Mouse (Mus musculus) monocyte, adult 5-6 weeks (primary cell): ENCODE results near the gene Abi1. TPM values are rescaled to one million over a fixed set of nuclear protein-coding genes. Genes with fewer than 3 reads are reported as not detected.
"Not testable (repeated sequence)": the region's sequence is repeated elsewhere in the genome, so short reads cannot be mapped to it uniquely, and the experiment has no call there.

ENCODE experiments used
- ATAC-seq: fragments of 153-309, 156-312 bp; replicated peaks from 2 replicates; pipeline ENCODE4 v1.8.0; 2017; ENCODE audit warnings: mild to moderate bottlenecking; ENCODE audit not compliant: low TSS enrichment, insufficient number of reproducible peaks, severe bottlenecking, poor library complexity, low FRiP score
- total RNA-seq: library from RNA; stranded (forward); fragments of 200-1000, 200-491, 200-594 nt; gene quantifications from 3 replicates; pipeline ENCODE4 v1.2.3, GENCODE M21; 2017

Abi1 gene
- total RNA-seq, 1 experiment from 2014 or later = 321 TPM

DNA sequence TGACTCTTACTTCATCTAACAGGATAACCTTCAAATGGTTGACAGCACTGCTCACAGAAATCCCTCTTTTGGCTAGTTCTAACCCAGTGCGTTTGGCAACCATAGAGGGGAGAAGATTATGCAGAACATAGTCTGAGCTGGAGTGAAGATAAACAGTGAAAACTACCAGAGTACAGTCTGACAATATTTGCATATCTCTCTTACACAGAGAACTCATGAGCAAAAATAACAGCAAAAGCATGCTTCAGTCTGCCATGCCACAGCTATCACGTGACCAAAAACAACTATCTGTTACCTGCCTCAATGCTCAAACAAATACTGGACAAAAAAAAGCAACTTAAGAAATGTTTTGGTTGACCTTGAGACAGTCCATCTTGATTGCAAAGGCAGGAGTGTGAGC, 41.2 kb downstream of the Abi1 start:
- ATAC-seq = no peak

DNA sequence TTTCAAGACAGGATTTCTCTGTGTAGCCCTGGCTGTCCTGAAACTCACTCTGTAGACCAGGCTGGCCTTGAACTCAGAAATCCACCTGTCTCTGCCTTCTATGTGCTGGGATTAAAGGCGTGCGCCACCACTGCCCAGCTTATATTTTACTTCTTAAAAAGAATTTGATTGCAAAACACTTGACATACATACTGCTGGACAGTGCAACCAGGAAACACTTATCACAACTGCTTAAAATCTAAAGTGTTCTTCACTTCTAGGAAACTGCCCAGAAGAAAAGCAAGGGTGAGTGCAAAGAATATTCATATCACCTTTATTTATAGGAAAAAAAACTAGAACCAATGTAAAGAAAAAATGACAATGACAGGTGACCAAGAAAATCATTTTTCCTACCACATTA, 42.0 kb downstream of the Abi1 start:
- no peak for ATAC-seq

DNA sequence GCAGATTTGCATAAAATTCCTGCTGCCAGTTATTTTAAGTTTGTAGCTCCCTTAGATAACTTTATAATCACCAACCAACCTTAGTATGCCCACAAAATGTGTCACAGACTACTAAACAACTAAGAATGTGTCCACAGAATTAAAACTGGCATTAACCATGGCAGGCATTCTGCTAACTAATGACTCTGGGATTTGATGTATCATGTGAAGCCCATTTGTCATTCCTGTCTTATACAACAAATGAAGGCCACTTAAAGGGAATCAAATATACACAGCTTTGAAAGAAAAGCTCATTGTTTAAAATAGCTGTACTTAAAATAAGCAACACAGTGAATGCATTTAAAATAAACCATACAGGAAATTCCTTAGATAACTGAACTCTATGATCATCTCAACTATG, 44.0 kb downstream of the Abi1 start:
- ATAC-seq = no peak

DNA sequence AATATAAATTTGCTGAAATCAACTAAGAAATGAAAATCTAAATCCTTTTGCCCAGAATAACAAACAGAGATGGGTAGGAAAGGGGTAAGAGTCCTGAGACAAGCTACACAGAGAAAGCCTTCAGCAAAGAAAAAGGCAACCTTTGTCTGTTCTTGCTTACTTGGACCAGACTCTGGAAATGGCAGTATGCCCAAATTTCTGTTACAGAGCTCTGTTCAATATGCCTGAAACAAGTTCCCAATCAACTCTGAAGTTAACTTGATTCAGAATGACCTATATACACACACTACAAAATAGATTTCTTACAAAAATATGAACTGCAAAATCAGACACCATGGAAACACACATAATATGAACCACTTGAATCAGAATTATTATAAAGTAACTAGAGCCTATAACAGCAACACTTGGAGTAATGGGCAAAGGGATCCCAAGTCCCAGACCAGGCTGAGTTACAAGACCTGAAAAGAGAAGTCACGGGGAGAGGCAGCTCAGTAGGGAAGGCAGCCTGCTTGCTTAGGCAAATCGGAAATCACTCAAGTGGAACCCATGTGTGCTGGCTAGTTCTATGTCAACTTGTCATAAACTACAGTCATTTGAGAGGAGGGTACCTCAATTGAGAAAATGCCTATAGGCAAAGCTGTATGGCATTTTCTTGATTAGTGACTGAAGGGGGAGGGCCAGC, 53.9 kb downstream of the Abi1 start:
- ATAC-seq = no peak

DNA sequence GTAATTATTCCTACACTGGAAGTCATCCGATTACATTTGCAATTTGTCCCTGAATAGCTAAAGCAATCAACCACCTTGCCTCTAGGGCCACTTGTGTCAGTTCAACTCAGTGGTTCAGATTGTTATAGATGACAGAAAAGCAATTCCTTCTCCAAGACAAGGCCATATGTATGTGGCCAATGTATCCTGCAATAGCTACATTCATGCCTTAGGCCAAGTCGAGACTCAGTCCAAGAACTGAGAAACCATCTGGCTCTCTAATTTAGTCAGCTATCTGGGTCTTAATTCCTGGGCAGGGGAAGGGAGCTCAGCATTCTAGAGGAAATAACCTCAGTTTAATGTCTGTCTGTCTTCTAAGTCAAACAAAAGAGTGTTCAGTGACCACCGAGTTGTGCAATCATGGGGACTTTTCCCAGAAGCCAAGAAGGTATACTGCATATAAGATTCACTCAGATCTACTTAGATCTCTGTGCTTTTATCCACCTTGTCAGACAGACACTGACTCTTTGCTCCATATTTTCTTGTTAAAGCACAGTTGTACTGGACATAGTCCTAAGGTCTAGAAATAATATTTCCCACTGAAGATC, 62.6 kb downstream of the Abi1 start:
- no peak for ATAC-seq

DNA sequence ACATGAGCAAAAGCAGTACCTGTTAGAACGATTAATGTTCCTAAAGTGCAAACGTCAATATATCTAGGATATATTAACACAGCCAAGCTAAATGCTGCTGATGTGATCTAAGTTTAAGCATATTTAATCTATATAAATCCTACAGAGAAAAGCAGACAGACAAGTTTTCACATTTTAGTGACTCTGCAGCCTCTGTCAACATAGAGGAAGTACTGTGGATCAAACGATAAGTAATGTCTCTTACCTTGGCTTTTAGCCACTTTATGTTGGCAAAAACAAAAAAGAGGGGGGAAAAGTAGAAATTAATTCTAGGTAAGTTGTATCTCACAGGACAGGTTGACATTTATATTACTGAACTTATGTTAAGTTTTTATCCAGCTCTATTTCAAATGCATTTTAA, 77.1 kb downstream of the Abi1 start:
- no peak for ATAC-seq

DNA sequence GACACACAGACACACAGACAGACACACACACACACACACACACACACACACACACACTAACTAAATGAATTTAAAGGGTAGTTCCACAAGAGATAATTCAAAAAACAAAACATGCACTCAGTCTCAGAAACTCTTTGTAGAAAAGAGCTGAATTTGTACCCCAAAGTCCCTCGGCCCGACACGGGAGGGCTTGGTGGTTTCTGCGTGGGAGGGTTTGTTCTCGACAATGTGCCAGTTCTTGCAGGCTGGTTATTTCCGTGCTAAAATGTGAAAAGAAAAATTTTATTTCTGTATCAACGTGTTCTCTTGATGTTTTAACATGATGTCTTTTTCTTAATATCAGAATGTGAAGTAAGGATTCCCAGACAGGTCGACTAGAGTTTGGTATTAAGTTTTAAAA, 77.8 kb downstream of the Abi1 start:
- no peak for ATAC-seq

DNA sequence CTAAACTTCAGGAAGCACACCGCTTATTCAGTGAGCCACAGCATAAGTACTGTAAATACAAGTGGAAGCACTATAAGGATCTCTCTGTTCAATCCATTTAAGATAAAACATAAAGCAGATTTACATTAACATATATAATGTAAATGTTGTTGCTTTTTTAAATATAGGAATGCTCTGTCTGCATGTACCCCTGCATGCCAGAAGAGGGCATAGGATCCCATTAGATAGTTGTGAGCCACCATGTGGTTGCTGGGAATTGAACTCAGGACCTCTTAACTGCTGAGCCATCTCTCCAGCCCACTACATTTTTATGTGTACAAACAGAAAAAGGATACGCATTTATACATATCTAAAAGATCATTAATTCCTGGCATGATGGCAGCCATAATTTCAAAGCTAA, 78.4 kb downstream of the Abi1 start:
- no peak for ATAC-seq

DNA sequence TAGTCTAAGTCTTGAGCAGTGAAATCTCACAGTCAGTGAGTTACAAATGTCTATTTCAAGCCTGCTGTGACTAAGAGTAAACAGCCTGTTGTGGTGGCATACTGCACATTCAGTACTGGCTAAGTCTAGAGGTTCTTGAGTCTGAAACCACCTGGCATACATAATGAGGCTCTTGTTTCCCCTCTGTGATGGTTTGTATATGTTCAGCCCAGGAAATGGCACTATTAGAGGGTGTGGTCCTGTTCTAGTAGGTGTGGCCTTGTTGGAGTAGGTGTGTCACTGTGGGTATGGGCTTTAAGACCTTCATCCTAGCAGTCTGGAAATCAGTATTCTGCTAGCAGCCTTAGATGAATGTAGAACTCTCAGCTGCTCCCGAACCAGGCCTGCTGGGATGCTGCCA, 82.6 kb downstream of the Abi1 start:
- ATAC-seq = no peak

DNA sequence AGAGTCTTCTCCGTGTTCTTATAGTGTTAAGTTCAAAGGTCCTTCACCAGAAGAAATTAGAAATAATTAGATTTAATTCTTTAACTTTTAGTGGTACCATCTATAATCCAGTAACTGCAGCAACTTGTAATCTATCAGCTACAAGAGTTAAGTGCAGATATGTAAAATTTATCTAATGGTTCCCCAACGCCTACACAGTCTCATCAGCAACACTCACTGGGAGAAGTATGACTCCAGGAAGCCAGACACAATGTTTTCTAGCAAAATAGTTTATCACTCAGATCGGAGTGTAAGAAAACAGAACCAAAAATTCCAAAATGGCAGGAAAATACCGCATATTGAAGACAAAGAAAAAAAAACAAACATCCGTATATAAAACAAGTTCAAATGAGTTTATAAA, 84.1 kb downstream of the Abi1 start:
- no peak for ATAC-seq

DNA sequence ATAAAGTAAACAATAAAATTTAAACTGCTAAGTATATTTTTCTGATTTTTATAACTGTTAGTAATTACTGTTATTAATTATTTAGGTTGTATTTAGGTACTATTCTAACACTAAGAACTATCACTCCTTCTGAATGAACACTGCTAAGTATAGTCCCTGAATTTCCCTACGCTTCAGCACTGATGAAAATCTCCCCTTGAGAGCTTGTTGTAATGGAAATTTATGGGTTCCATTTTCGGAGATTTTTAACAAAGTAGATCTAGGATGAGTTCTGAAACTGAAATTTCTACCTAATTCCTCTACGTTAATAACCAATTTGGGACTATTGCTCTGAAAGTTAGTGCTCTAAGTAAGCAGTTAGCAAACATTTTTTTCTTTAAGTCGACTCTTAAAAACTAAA, 85.8 kb downstream of the Abi1 start:
- ATAC-seq = no peak

DNA sequence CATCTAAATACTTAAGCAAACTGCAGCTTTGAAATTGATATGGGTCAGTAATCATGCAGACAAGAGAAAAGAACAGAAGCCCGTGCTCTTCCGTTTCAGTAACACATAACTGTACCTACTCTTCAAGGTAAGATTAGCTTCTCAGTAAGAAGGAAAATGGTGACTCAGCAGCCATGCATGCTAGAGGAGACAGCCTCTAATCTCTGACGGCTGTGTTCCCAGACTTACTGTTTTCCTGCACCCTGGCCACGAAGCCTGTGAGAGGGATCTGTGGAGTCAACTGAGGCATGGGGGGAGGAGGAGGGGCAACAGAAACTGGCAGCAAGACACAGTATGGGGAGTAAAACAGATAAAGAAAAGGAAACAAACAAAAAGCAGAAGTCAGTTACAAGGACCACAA, 90.1 kb downstream of the Abi1 start:
- ATAC-seq = no peak

DNA sequence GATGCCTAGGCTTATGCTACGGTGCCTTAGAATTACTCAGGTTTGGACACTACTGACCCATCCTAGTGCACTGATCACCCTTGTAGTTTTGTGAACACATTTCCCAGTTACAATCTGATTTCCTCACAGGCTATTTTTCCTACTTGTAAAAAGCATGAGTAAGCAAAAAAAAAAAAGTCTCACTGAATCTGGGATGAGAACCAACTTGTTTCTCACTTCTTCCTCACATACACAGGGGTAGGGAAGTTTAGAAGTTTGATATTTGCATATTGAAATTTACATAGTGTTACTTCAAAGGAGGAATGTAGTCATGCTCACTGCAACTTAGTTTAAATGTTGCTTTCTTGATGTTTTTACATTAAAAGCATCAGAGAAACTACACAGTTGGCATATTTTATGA, 106.5 kb downstream of the Abi1 start:
- no peak for ATAC-seq

DNA sequence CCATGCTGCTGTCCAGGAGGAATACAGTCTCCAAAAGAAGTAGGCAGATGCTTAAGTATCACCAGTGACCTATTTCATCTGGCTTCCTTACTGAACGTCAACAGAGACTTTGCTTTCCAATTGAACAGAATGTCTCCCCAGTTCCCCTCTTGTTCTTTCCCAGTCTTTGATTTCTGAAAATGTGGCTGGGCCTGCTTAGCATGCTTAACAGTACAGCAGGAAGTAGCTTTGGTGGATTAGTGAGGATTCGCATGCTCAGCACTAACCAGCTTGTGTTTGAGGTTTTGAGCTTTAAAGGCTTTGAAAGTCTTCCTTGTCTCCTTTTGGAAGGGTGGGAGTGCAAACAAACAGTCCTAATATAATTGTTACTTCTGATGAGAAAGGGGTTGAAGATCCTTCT, 111.8 kb downstream of the Abi1 start:
- no peak for ATAC-seq

DNA sequence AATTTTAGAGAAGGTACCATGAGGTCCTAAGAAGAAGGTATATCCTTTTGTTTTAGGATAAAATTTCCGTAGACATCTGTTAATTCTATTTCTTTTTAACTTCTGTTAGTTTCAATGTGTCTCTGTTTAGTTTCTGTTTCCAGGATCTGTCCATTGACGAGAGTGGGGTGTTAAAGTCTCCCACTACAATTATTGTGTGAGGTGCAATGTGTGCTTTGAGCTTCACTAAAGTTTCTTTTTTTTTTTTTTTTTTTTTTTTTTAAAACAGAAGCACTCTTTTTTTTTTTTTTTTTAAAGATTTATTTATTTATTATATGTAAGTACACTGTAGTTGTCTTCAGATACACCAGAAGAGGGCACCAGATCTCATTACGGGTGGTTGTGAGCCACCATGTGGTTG, 114.1 kb downstream of the Abi1 start:
- not testable (repeated sequence) for ATAC-seq

DNA sequence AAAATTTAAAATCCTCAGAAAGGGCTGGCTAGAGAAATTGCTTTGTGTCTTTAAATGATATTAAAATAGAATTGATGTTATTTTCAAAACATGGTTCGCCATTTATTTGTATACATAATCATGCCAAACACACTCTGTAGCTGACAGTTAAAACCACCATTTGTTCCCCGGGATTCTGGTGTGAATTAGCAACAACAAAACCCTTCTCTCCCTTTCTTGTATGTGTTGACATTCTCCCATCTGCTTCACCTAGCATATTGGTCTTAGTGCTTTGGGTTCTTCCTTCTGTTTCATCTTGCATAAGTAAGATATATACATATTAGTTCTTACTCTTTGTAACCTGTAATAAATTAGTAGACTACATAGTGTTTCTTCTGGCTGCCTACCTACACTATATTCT, 121.4 kb downstream of the Abi1 start:
- ATAC-seq = no peak

DNA sequence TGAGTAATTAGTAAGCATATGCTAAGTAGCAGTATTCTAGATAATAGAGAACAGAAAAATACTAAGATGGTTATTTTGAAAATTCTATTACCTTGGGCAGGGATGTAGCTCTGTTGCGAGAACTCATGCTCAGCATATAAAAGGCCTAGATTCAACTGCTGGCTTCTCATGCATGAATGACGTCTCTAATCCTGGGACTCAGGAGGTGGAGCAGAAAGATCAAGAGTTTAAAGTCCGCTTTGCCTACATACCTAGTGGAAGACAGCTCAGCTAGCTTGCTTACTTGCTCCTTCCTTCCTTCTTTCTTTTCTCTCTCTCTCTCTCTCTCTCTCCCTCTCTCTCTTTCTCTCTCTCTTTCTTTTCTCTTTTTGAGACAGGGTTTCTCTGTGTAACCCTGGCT, 125.6 kb downstream of the Abi1 start:
- ATAC-seq = no peak

DNA sequence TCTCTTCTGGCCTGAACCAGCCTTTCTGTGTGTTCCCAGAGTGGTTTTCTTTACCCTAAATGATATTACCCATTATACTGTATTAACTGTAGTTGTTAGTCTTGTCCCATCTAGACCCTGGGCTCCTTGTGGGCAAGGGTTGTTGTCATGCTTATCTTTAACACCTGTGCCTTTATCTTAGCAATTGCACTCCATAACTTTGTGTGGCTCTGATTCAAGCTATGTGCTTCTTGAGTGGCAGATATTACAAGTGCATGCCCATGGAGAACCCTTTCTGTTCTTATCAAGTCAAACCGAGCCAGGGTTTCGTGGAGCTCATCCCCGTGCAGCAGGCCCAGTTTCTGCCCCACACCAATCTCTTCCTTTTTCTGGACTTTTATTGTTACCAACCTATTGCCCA, 136.1 kb downstream of the Abi1 start:
- ATAC-seq = no peak

DNA sequence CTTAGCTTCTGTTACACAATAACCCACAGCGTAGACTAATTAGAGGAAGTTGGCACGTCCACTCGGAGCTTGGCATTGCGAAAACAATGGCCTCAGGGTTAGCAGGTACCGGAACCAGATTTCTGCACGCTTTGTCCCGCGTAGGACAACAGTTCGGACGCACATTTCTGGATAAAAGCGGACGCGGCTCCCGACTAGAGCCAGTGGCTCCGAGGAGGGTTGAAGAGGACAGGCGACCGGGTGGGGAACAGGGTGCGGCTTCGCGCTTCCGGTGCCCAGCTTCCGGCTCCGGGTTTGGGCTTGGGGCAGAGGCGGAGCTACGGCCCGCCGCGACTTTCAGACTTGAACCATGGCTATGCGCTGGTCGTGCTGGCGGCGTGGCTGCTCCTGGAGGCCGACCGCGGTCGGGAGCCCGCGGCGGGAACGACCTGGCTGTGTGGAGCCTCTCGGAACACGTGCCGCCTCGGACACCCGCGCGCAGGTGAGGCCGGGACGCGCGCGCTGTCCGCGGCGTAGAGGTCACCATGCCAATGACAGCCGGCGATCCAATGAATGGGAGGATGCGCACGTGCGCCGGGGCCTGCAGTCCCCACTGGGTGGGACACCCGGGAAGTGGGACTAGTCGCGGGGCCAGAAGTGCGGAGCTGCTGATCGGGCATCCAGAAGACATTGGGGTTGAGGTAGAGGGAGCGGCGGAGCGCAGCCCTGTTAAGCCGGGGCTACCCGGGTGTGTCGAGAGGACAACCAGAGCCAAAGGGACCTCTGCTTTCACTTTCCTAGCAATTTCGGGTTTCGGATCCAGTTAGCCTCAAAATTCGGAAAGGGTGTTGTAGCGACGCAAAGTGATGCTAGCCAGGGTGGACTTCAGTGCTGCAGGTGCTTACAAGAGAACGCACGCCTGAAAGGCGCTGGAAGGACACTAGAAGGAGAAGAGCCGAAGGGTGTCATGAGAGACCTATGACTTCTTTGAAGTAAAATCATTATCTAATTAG, 144.5 kb downstream of the Abi1 start, which contains the start of gene Pdss1:
Pdss1 (plus strand) TSS at position 241 of the 992 bp plus-strand sequence.
- ATAC-seq = peak; percentile 96

DNA sequence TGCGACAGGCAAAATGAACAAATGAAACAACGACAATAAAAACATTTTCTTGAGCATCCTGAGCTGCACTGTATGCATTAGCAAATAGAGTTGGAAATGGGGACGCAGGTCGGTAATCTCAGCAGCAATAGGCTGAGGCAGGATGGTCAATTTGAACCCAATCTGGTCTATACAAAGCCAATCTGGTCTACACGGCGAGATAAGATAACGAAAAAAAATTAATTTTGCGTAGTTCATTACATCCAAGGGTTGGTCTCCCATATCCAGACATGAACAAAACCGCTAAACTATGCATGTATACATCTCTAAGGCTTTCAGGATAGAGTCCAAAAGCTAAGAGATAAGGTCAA, 145.1 kb downstream of the Abi1 start:
- no peak for ATAC-seq
